Mouse (Mus musculus): ENCODE measurements at regions not wholly inside any gene's neighbourhood (a gene's known extent, or its start where the extent isn't known, plus 50 kb on each side); places are given as distances from the start of the nearest gene placed in this dataset.

DNA sequence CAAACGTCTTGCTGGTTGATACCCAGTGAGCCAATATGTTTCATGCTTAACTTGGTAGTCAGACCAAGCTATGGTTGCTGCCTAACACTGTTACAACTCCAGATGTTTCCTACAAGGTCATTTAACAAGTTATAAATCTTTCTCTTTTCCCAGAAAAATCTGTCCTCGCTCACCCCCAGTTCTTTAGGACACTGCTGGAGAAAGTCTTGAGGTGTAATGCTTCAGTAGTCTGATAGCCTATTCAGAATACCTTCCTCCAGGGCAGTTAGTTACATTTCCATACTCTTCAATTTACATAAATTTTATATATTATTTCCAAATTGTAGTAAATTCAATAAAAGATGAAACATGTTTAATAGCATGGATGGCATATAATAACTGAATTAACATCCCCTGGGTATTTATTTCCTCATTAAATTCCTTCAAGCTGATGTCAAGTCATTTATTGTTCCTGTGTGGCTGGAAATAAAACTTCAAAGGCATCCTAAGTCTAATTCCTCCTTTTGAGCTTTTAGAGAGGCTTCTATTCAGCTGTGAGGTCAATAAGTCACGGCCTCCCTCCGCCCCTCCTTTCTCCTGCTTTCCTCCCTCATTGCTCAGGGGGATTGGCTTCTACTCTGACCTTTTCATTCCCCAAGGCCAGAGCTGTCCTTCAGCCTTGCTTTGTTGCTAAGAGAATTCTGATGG is 738.4 kb upstream of the Chrm3 start:
- TF ChIP-seq USF1 (IDR thresholded peaks at IDR 0.05; ENCODE audit: low read depth) (no peak), POLR2A (IDR thresholded peaks at IDR 0.05; ENCODE audit: insufficient read length, low read depth) (no peak), TCF12 (IDR thresholded peaks at IDR 0.05; ENCODE audit: insufficient read depth, poor library complexity, severe bottlenecking) (no peak), MYOD1 (IDR thresholded peaks at IDR 0.05; ENCODE audit: control insufficient read depth in 1 of 3, insufficient read length in 2 of 3, low read depth in 2 of 3) (no peak), CEBPB (IDR thresholded peaks at IDR 0.05; ENCODE audit: insufficient read depth, poor library complexity, severe bottlenecking) (no peak), MAX (IDR thresholded peaks at IDR 0.05; ENCODE audit: low read depth) (no peak), POLR2AphosphoS2 (IDR thresholded peaks at IDR 0.05; ENCODE audit: insufficient read length, low read depth) (no peak)
